Mouse (Mus musculus): ENCODE results near the gene Alkbh1.
A peak's percentile ranks its signal among the peaks of the same experiment; 100 is the strongest.

Gene Alkbh1

DNA sequence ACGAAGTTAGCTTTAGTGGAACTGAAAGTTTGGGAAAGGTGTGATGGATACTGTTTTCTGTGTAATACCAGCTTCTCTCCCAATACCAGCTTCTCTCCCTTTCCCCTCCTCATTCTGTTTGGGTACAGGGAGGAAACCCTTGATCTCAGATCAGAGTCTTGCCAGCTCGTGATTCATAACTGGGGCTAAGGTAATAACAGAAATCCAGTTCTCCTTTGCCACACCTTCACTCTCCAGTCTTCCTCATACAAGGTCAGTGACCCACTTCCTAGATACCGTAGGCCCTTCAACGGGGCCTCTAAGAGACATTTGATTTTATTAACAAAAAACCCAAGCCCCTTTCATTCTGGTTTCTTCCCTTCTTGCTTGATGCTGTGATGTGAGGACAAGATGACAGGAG, 38.7 kb downstream of the Alkbh1 start:
- Histone ChIP-seq H3K27me3 (ENCODE audit: control insufficient read depth, insufficient read depth, low read length, poor library complexity, severe bottlenecking) (no peaks in the 10 kb centered on the region; the same call in 1 of the 2 replicates), H3K36me3 (ENCODE audit: control insufficient read depth, insufficient read depth, low read length, poor library complexity, severe bottlenecking) (no peaks in the 10 kb centered on the region)
- DNase-seq (ENCODE audit: low read depth, low spot score) = no peak

DNA sequence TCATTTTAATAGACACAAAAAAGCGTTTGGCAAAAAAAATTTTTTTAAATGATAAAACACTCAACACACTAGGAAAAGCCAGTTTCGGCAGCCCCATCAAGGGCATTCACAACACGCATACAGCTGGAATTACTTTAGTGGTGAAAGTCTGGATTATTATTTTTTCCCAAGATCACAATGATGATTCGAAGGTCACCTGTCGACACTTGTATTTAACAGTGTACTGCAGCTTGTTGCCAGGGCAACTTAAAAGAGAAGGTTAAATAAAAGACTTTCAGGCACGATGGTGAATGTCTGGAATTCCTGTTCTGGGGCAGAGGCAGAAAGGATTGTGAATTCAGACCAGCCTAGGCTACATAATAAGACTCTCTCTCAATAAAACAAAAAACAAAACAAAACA, 41.9 kb downstream of the Alkbh1 start:
- H3K27me3 ChIP-seq (ENCODE audit: control insufficient read depth, insufficient read depth, low read length, poor library complexity, severe bottlenecking) = no peaks in the 10 kb centered on the region
- no peak for DNase-seq (ENCODE audit: low read depth, low spot score)
- H3K36me3 ChIP-seq (ENCODE audit: control insufficient read depth, insufficient read depth, low read length, poor library complexity, severe bottlenecking) = no peaks in the 10 kb centered on the region

DNA sequence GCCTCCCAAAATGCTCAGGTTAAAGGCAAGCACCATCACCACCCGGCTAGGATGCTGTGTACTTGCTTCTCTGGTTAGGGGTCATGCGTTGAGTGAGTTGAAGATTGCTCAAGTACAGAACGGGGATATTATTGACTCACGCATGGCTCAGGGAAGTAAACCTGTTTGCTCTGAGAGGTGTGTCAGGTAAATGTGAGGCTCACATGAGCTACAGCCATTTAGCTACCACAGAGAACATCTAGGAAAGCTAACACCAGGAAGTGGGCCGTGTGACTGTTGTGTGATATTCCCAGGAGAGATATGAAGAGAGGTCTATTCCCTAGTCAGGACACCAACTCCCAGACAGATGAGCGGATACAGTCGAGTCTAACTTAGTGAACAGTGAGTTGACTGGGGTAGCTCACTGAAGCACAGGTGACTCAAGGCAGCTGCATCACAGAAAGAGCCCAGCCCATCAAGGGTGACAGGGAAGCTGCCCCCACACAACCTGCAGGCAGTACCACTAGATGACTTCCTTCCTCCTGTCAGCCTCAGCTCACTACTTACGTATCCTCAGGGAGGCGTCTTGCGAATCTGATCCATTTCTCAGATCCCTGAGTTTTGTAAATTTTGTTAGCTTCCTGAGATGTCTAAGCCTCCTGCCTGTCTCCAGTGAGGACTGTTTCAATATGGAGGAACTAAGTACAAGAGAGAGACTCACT, 44.5 kb downstream of the Alkbh1 start:
- no peaks in the 10 kb centered on the region for H3K36me3 ChIP-seq (ENCODE audit: control insufficient read depth, insufficient read depth, low read length, poor library complexity, severe bottlenecking)
- no peak for DNase-seq (ENCODE audit: low read depth, low spot score)

DNA sequence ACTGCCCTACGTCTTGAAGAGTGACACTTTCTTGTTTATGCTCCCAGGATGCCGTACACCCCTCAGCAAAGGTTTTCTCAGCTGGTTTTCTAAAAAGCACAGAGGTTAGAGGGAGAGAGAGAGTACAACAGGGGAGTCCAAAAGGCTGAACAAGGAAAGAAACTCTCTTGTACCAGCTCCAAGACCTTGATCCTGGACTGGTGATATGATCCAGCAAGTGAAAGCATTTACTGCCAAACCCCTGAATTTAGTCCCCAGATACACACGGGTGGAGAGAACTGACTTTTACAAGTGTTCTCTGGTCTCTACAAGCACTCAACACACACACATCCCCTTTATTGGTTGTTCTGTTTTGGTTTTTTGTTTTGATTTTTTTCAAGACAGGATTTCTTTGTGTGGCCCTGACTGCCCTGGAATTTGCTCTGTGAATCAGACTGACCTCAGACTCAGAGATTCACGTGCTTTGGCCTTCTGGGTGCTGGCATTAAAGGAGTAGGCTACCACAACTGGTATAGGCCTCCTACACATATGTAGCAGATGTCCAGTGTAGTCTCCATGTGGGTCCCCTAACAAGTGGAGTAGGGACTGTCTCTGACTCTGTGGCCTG, 45.9 kb downstream of the Alkbh1 start:
- Histone ChIP-seq H3K27me3 (ENCODE audit: control insufficient read depth, insufficient read depth, low read length, poor library complexity, severe bottlenecking) (no peaks in the 10 kb centered on the region), H3K36me3 (ENCODE audit: control insufficient read depth, insufficient read depth, low read length, poor library complexity, severe bottlenecking) (no peaks in the 10 kb centered on the region)
- no peak for DNase-seq (ENCODE audit: low read depth, low spot score)

More for the DNA sequence above, 44.5 kb downstream of the Alkbh1 start:
- H3K27me3 ChIP-seq (ENCODE audit: control insufficient read depth, insufficient read depth, low read length, poor library complexity, severe bottlenecking) = no peaks in the 10 kb centered on the region

DNA sequence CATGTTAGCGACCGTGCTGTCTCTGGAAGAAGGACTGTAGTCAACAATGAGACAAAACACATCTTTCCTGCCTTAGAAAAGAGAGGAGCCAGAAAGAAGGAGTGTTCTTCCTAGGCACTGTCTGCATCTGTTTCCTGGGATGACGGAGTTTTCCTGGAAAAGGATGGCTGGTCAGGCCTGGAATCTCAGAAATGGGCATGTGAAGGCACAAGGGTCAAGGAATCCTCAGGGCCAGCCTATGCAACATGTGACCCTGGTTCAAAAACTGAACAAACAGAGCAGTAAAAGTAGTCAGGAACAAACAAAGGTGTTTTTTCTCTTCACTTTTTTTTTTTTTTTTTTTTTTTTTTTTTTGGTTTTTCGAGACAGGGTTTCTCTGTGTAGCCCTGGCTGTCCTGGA, 46.7 kb downstream of the Alkbh1 start:
- no peaks in the 10 kb centered on the region for H3K36me3 ChIP-seq (ENCODE audit: control insufficient read depth, insufficient read depth, low read length, poor library complexity, severe bottlenecking)
- no peak for DNase-seq (ENCODE audit: low read depth, low spot score)
- no peaks in the 10 kb centered on the region for H3K27me3 ChIP-seq (ENCODE audit: control insufficient read depth, insufficient read depth, low read length, poor library complexity, severe bottlenecking)

DNA sequence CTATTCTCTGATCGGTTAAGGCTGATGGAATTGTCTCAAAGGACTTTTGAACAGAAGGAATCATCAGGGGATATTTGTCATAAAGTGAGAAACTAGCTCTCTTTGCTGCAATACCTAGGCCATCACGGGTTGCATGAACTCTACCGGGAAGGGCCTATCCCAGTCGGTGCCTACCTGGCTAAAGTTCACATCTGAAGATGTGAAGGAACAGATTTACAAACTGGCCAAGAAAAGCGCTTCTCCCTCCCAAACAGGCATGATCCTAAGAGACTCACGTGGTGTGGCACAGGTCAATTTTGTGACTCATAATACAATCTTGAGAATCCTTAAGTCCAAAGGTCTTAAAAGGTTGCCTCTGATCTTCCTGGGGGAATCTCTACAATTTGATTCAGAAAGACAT, 49.5 kb downstream of the Alkbh1 start:
- DNase-seq (ENCODE audit: low read depth, low spot score) = no peak
- H3K27me3 ChIP-seq (ENCODE audit: control insufficient read depth, insufficient read depth, low read length, poor library complexity, severe bottlenecking) = no peaks in the 10 kb centered on the region
- no peaks in the 10 kb centered on the region for H3K36me3 ChIP-seq (ENCODE audit: control insufficient read depth, insufficient read depth, low read length, poor library complexity, severe bottlenecking)

DNA sequence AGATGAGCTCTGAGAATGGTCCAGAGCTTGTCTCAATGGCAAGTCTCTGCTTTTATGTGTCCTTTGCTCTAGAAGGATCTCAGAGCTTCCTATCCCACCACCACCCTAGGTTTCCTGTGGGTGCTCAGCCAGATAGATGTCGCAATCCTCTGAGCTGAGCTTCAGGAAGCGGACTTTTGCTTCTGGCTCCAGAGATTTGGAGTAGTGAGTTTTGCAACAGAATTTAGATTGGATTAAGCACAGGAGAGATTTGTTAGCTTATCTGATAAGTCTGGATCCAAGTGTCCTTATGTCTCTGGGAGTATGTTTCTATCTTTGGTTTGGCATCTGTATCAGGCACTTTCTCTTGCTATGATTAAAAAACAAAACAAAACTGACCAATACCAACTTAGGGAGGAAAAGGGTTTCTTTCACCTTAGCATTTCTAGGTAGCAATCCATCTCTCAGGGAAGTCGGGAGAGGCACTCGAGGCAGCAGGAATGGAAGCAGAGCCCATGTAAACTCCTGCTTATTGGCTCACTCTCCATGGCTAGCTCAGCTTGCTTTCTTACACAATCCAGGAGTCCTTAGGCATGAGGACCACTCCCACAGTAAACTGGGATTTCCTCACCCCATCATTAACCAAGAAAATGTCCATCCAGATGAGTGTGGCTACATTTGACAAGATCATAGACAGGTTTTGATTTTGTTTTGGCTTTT, 50.2 kb downstream of the Alkbh1 start:
- DNase-seq (ENCODE audit: low read depth, low spot score) = no peak
- Histone ChIP-seq H3K36me3 (ENCODE audit: control insufficient read depth, insufficient read depth, low read length, poor library complexity, severe bottlenecking) (no peaks in the 10 kb centered on the region), H3K27me3 (ENCODE audit: control insufficient read depth, insufficient read depth, low read length, poor library complexity, severe bottlenecking) (no peaks in the 10 kb centered on the region)

DNA sequence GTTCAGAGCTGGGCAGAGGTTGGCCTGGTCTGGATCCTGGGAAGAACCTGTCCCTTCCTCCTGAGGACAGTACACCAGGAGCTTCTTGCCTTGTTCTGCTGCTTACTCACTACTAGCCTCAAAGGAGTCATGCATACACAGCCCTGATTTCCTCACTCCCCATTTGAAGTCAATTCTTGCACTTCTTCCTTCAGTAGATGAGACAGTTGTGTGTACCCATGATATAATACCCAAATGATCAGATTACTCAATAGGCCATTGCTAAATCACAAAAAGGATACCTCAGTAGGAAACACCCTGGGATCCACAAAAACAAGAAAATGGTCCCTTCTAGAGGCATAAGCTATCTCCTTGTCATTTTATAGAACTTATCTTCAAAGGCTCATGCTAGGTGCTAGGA, 52.5 kb downstream of the Alkbh1 start:
- DNase-seq (ENCODE audit: low read depth, low spot score) = no peak
- H3K36me3 ChIP-seq (ENCODE audit: control insufficient read depth, insufficient read depth, low read length, poor library complexity, severe bottlenecking) = no peaks in the 10 kb centered on the region
- H3K27me3 ChIP-seq (ENCODE audit: control insufficient read depth, insufficient read depth, low read length, poor library complexity, severe bottlenecking) = no peaks in the 10 kb centered on the region

DNA sequence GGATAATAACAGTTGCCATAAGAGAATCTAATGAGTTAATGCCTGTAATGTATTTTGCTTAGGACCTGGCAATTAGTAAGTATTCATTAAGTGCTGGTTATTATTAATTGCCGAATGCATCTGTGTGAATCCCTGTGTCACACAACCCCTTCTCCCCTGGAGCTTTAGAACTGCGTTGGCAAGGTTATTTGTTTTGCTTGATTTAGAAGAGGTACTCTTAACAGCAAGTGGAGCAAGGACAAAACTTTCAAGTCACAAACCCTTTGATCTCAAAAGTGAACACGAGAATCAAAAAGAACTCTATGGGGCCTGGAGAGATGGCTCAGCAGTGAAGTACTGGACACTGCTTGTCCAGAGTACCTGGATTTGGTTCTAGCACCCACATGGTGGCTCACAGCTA, 54.6 kb downstream of the Alkbh1 start:
- Histone ChIP-seq H3K36me3 (ENCODE audit: control insufficient read depth, insufficient read depth, low read length, poor library complexity, severe bottlenecking) (no peaks in the 10 kb centered on the region), H3K27me3 (ENCODE audit: control insufficient read depth, insufficient read depth, low read length, poor library complexity, severe bottlenecking) (no peaks in the 10 kb centered on the region)
- DNase-seq (ENCODE audit: low read depth, low spot score) = no peak

DNA sequence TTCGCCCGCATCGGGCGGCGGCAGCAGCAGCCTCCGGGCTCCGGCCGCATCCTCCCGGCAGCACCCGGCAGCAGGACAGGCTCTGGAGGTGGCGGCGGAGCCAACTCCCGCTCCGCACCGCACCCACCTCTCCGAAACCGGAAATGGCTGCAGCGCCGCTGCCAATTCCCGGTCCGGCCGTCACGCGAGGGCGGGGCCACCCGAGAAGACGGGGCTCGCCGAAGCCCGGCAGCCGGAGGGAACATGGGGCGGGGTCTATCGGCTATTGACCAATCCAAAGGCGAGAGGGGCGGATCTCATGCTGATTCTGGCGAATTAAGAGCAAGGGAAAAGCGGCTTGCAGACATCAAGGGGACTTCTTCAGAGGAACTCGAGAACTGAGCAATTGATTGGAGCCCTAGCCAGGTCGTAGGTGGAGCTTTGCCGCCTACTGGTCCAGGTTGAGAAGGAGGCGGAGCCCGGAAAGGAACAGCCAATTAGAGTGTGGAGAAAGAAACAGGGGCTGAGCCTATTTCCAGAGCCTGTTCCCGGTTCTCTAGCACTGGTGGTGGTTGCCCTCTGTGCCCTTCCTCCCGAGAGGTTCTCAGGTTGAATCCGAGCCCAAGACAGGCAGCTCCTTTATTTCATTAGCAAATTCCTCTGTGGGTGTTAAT, 55.6 kb downstream of the Alkbh1 start, which contains the start of gene Sptlc2:
Sptlc2 (minus strand) TSS at position 234 of the 653 bp plus-strand sequence.
- no peaks in the 10 kb centered on the region for H3K27me3 ChIP-seq (ENCODE audit: control insufficient read depth, insufficient read depth, low read length, poor library complexity, severe bottlenecking)
- peak; percentile 99 for DNase-seq (ENCODE audit: low read depth, low spot score)

DNA sequence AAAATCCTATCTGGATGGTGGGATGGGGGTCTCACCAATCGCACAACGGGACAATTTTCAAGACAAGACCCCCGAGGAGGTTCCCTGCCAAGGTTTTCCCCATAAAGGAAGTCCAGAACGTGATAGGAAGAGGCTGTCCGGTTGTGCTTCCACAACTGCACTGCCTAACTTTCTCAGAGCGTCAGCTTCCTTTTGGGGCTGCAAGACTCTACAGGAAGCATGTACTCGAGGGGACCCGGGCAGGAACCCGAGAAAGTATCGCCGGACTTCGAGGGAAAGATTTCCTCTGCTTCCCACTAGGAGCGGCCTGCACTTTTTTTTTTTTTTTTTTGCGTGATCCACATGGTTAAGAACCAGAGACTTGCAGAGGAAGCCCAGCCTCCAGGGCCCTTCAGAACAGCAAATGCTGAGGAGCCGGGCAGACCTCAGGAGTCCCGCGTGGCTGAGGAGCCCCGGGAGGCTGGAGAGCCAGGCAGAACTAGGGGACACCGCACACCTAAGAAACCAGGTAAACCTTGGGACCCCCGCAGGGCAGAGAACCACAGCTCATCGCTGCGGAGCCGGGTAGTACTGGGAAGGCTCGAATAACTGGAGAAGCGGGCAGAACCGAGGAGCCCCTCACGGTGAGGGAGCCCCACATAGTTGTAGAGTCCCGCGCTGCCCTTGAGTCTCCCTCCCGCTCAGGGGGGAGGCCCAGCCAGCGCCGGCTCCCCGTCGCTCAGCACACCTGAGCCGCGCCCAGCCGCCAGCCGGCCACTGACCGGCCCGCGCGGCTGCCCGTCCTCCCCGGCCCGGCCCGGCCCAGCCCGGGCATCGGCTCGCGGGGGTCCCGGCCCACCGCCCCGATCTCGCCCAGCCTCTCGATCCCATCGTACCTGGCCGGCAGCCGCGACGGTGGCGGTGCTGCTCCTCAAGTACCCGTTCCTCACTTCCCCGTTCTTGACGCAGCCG, 56.4 kb downstream of the Alkbh1 start:
- H3K36me3 ChIP-seq (ENCODE audit: control insufficient read depth, insufficient read depth, low read length, poor library complexity, severe bottlenecking) = no peaks in the 10 kb centered on the region
- no peaks in the 10 kb centered on the region for H3K27me3 ChIP-seq (ENCODE audit: control insufficient read depth, insufficient read depth, low read length, poor library complexity, severe bottlenecking)
- peak; percentile 18 for DNase-seq (ENCODE audit: low read depth, low spot score)

More for the DNA sequence above, 55.6 kb downstream of the Alkbh1 start, which contains the start of gene Sptlc2:
- no peaks in the 10 kb centered on the region for H3K36me3 ChIP-seq (ENCODE audit: control insufficient read depth, insufficient read depth, low read length, poor library complexity, severe bottlenecking)

DNA sequence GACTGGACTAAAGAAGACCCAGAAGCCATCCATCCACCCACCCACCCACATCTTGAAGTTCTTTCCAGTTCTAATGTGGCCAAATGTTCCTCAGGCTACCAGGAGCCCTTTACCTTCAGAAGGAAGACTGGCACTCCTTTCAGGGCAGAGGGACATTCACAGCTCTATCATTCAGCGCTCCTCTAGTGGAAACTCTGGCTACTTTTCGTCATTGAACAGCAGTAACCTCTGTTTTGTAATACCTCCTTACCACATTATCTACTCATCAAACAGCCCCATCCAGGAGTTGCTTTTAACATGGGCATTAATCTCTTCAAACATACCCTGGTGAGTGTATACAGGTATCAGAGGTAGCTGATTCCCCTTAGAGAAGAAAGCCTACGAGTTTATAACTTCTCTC, 58.8 kb downstream of the Alkbh1 start:
- no peak for DNase-seq (ENCODE audit: low read depth, low spot score)
- Histone ChIP-seq H3K27me3 (ENCODE audit: control insufficient read depth, insufficient read depth, low read length, poor library complexity, severe bottlenecking) (no peaks in the 10 kb centered on the region), H3K36me3 (ENCODE audit: control insufficient read depth, insufficient read depth, low read length, poor library complexity, severe bottlenecking) (no peaks in the 10 kb centered on the region)

DNA sequence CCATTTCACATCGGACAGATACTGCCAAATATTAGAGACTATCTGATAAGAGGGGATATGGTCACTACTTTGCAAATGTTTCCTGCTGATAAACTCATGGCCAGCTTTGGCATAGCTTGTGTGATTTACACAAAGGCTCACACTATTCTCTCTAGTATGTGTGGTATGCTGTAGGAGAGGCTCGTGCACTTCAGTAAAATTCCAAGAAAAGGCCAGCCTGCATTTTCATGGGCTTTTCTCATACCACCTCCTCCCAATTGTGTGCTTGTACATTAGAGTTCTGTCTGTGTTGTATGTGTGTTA, 62.5 kb downstream of the Alkbh1 start:
- no peak for DNase-seq (ENCODE audit: low read depth, low spot score)

More for the DNA sequence above, 62.5 kb downstream of the Alkbh1 start:
- Histone ChIP-seq H3K27me3 (ENCODE audit: control insufficient read depth, insufficient read depth, low read length, poor library complexity, severe bottlenecking) (no peaks in the 10 kb centered on the region), H3K36me3 (ENCODE audit: control insufficient read depth, insufficient read depth, low read length, poor library complexity, severe bottlenecking) (no peaks in the 10 kb centered on the region)

All from splenic B cell, adult 2 months (primary cell).